Mouse (Mus musculus) CH12.LX (cell line): Measurements from ENCODE around the gene Gm21677.
"Not testable (repeated sequence)": the region's sequence is repeated elsewhere in the genome, so short reads cannot be mapped to it uniquely, and the experiment has no call there.

ENCODE experiments used
- CHD2 ChIP-seq: IDR thresholded peaks from 2 replicates; pipeline ENCODE4 v1.6.1; 2011; ENCODE audit warnings: low read length, improper control_type of control experiment
- CTCF ChIP-seq, 2 experiments: IDR thresholded peaks in 1 of 2; conservative IDR thresholded peaks in 1 of 2; 2 replicates each; pipeline ENCODE4 v1.5.1; 2011 to 2012; ENCODE audit warnings: low read depth in 2 of 2, low read length in 2 of 2, improper control_type of control experiment in 1 of 2, inconsistent platforms in 1 of 2, mild to moderate bottlenecking in 1 of 2, moderate library complexity in 1 of 2
- EP300 ChIP-seq: IDR thresholded peaks from 2 replicates; pipeline ENCODE4 v1.6.1; 2011; ENCODE audit warnings: low read length, improper control_type of control experiment
- ETS1 ChIP-seq: conservative IDR thresholded peaks from 2 replicates; pipeline ENCODE4 v1.6.1; 2012; ENCODE audit warnings: low read depth, mild to moderate bottlenecking, inconsistent platforms, low read length, improper control_type of control experiment, moderate library complexity
- MAZ ChIP-seq: IDR thresholded peaks from 2 replicates; pipeline ENCODE4 v1.6.1; 2012; ENCODE audit warnings: low read depth, mild to moderate bottlenecking, inconsistent platforms, low read length, improper control_type of control experiment, moderate library complexity
- NELFE ChIP-seq: IDR thresholded peaks from 2 replicates; pipeline ENCODE4 v1.6.1; 2011; ENCODE audit warnings: low read depth, low read length, improper control_type of control experiment
- POLR2A ChIP-seq: IDR thresholded peaks from 2 replicates; pipeline ENCODE4 v1.6.1; 2011; ENCODE audit warnings: low read depth, mild to moderate bottlenecking, improper control_type of control experiment, low read length
- POLR2AphosphoS2 ChIP-seq: IDR thresholded peaks from 2 replicates; pipeline ENCODE4 v1.6.1; 2011; ENCODE audit warnings: low read depth, low read length, improper control_type of control experiment
- SMC3 ChIP-seq: IDR thresholded peaks from 2 replicates; pipeline ENCODE4 v1.6.1; 2011; ENCODE audit warnings: low read depth, low read length, improper control_type of control experiment
- UBTF ChIP-seq: IDR thresholded peaks from 2 replicates; pipeline ENCODE4 v1.6.1; 2012; ENCODE audit warnings: low read depth, mild to moderate bottlenecking, inconsistent platforms, low read length, improper control_type of control experiment, moderate library complexity
- USF1 ChIP-seq: IDR thresholded peaks from 2 replicates; pipeline ENCODE4 v1.6.1; 2014; ENCODE audit warnings: low read depth, mild to moderate bottlenecking, inconsistent platforms, low read length, improper control_type of control experiment
- USF2 ChIP-seq: conservative IDR thresholded peaks from 2 replicates; pipeline ENCODE4 v1.6.1; 2011; ENCODE audit warnings: low read depth, low read length, improper control_type of control experiment
- ZNF384 ChIP-seq: IDR thresholded peaks from 2 replicates; pipeline ENCODE4 v1.6.1; 2012; ENCODE audit warnings: low read depth, low read length, improper control_type of control experiment, inconsistent platforms

DNA sequence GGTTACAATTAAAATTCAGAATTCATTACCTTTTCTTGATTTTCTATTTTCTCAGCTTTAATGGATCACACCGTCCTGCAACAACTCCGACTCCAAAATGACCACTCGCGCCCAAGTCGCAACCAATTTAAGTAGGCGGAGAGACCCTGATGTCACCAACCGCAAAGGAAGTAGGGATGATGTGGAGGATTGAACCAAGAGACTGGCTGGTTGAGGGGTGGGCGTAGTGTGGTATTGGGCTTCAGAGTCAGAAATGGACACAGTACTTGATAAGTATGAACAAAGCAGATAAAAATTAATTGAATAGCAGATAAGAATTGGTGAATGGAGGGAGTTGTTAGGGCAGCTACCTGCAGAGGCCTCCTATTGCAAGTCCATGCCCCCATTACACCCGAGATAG is 39.0 kb upstream of the Gm21677 start, which contains the start of gene Gm21693:
- not testable (repeated sequence) for TF ChIP-seq POLR2A; CTCF (conservative IDR thresholded peaks at IDR 0.05 in 1 of 2, IDR thresholded peaks at IDR 0.05 in 1 of 2; ENCODE audit: low read depth in 2 of 2, low read length in 2 of 2); NELFE; CHD2; ZNF384; MAZ; EP300; ETS1; USF2; USF1; POLR2AphosphoS2; SMC3; UBTF
